Mouse (Mus musculus): Measurements from ENCODE around the gene Slc9a3. TPM values are rescaled to one million over a fixed set of nuclear protein-coding genes. Genes with fewer than 3 reads are reported as not detected.

Gene Slc9a3
- polyA plus RNA-seq (2016; fragmentation: Nextera tagmentation; extraction: Ambion mirVana) = not detected in 2 replicates

DNA sequence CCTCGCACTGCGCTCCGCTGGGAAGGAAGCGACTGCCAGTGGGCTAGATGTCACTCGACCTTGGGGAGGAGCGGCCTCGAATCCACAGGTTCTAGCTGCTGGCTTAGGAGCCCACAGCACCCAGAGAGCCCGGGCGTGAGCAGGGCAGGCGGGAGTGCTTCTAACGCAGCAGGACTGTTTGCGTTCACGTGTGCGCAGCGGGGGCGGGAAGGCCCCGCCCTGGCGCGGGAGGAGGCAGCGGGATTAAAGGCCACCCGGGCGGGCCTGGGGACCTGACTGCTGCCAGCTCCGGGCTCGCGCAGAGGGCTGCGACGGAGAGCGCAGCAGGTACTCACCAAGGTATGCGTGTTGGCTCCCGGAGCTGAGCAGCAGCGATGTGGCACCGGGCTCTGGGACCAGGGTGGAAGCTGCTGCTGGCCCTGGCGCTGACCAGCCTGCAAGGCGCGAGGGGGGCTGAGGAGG, at the start of gene Slc9a3:
Gene Slc9a3, plus strand, starts transcription at position 317 of the 462 bp plus-strand sequence.
- H3K27ac ChIP-seq = no peak within 1 kb of the TSS
- no peaks in the 10 kb centered on the region for H3K36me3 ChIP-seq (replicated peaks)
- no peak for ATAC-seq (ENCODE audit: low FRiP score)
- peak within 1 kb of the TSS; percentile 26; the same call in 1 of the 2 replicates for H3K9ac ChIP-seq
- WGBS = 1% methylated on average over 35 of the region's 35 CpGs
- H3K4me2 ChIP-seq = peak within 1 kb of the TSS; percentile 57
- H3K4me3 ChIP-seq (replicated peaks) = peak within 1 kb of the TSS; percentile 38
- H3K9me3 ChIP-seq = no peaks in the 10 kb centered on the region
- H3K4me1 ChIP-seq = peaks cover 7% of the 10 kb centered on the region
- peaks cover 62% of the 10 kb centered on the region for H3K27me3 ChIP-seq

DNA sequence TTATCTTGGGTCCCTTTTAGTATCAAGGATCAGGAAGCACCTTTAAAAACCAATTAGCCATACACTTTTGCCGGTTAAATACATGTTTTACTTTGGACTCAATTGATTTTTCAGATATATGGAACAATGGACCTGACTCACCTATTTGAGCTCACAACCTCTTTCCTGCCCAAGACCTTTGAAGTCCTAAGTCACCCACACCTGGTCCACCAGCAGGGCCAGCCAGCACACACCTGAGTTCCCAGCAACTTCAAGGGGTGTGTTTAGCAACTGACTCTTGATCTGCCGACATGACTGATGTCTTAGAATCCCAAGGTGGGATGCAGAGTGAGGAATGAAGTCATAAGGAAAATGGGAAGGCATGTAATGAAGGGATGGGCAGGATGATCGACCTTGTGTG, 49.5 kb upstream of the Slc9a3 start:
- Histone ChIP-seq H3K36me3 (replicated peaks) (no peaks in the 10 kb centered on the region), H3K4me1 (no peaks in the 10 kb centered on the region), H3K4me3 (replicated peaks) (no peak overlapping the region), H3K27me3 (no peaks in the 10 kb centered on the region), H3K4me2 (no peak overlapping the region), H3K9ac (no peak overlapping the region), H3K9me3 (no peaks in the 10 kb centered on the region), H3K27ac (no peak overlapping the region)
- WGBS = 73% methylated on average over 3 of the region's 3 CpGs
- ATAC-seq (ENCODE audit: low FRiP score) = no peak

DNA sequence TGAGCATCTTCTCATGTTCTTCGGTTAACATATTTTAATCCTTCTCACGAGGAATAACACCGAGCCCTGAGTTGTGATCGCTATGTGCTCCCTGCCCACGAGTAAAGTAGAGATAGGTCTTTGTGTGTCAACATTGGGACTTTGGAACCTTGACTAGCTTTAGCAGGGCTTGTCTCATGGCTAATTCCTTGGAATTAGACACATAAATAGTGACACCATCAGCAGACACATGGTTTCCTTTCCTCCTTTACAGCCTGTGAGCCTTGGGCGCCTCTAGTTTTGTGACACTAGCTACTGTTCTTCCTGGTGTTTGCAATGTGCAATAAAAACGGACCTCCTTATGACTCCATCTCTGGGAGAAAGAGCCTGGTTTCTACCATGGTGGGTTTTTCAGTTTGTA, 47.9 kb upstream of the Slc9a3 start:
- no peaks in the 10 kb centered on the region for H3K4me1 ChIP-seq
- no peak overlapping the region for H3K27ac ChIP-seq
- ATAC-seq (ENCODE audit: low FRiP score) = no peak
- no peak overlapping the region for H3K4me3 ChIP-seq (replicated peaks)
- WGBS = 87% methylated on average over 7 of the region's 7 CpGs
- no peak overlapping the region for H3K4me2 ChIP-seq
- no peak overlapping the region for H3K9ac ChIP-seq
- H3K9me3 ChIP-seq = no peaks in the 10 kb centered on the region
- H3K36me3 ChIP-seq (replicated peaks) = no peaks in the 10 kb centered on the region
- no peaks in the 10 kb centered on the region for H3K27me3 ChIP-seq

GRCm38 (mm10) chr13:74090265-74090664, 31.0 kb upstream of the Slc9a3 start:
- H3K4me1 ChIP-seq = no peaks in the 10 kb centered on the region; the same call in 1 of the 2 replicates
- H3K4me3 ChIP-seq (replicated peaks) = no peak overlapping the region
- WGBS = 75% methylated on average over 3 of the region's 3 CpGs
- no peak overlapping the region for H3K4me2 ChIP-seq
- no peak overlapping the region for H3K27ac ChIP-seq
- no peaks in the 10 kb centered on the region for H3K36me3 ChIP-seq (replicated peaks)
- no peak for ATAC-seq (ENCODE audit: low FRiP score)
- no peaks in the 10 kb centered on the region for H3K9me3 ChIP-seq
- no peaks in the 10 kb centered on the region for H3K27me3 ChIP-seq
- H3K9ac ChIP-seq = no peak overlapping the region

GRCm38 (mm10) chr13:74095936-74096335, 25.3 kb upstream of the Slc9a3 start:
- ATAC-seq (ENCODE audit: low FRiP score) = no peak
- Histone ChIP-seq H3K4me3 (replicated peaks) (no peak overlapping the region), H3K27ac (no peak overlapping the region), H3K4me2 (no peak overlapping the region), H3K4me1 (no peaks in the 10 kb centered on the region), H3K36me3 (replicated peaks) (no peaks in the 10 kb centered on the region), H3K9ac (no peak overlapping the region), H3K9me3 (no peaks in the 10 kb centered on the region), H3K27me3 (no peaks in the 10 kb centered on the region)
- WGBS = 70% methylated on average over 2 of the region's 2 CpGs

DNA sequence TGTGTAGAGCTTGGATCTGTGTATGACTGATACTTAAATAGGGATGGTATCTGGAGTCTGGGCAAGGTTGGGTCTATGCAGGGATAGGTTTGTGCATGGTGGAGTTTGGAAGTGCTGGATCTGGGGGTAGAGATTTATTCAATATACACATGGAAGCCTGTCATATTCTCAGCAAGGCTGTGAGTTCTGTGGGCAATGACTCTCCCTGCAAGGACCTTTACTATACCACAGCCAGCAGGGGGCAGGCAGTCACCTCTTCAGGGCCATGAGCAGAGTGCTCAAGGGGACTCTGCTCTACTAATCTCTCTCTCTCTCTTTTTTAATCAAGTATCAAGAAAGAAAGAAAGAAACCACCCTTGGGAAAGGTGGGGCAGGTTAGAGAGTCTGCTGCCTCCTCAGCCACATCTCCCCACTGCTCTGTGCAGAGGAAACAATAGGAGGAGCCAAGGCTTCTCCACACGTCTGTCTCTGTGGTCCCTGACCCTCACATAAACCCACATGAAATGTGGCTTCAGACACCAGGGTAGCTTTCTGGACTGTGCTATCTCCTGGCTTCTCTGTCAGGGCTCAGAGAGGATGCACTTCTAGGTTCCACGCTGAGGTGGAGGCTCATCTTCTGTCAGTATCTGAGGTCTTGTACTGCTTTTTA, 24.4 kb upstream of the Slc9a3 start:
- Histone ChIP-seq H3K4me3 (replicated peaks) (no peak overlapping the region), H3K4me2 (no peak overlapping the region), H3K27ac (no peak overlapping the region), H3K9me3 (no peaks in the 10 kb centered on the region), H3K27me3 (no peaks in the 10 kb centered on the region), H3K36me3 (replicated peaks) (no peaks in the 10 kb centered on the region), H3K4me1 (no peaks in the 10 kb centered on the region), H3K9ac (no peak overlapping the region)
- ATAC-seq (ENCODE audit: low FRiP score) = peak; percentile 63; the same call in 1 of the 2 replicates
- WGBS = 21% methylated on average over 2 of the region's 2 CpGs

GRCm38 (mm10) chr13:74098913-74099312, 22.3 kb upstream of the Slc9a3 start:
- no peak overlapping the region for H3K4me3 ChIP-seq (replicated peaks)
- H3K36me3 ChIP-seq (replicated peaks) = no peaks in the 10 kb centered on the region
- no peak overlapping the region for H3K27ac ChIP-seq
- no peak overlapping the region for H3K4me2 ChIP-seq
- H3K27me3 ChIP-seq = no peaks in the 10 kb centered on the region
- ATAC-seq (ENCODE audit: low FRiP score) = no peak
- 87% methylated on average over 6 of the region's 6 CpGs for WGBS
- H3K9ac ChIP-seq = no peak overlapping the region
- no peaks in the 10 kb centered on the region for H3K9me3 ChIP-seq
- no peaks in the 10 kb centered on the region for H3K4me1 ChIP-seq

GRCm38 (mm10) chr13:74102108-74102830, 19.0 kb upstream of the Slc9a3 start:
- no peaks in the 10 kb centered on the region for H3K9me3 ChIP-seq
- 88% methylated on average over 8 of the region's 8 CpGs for WGBS

DNA sequence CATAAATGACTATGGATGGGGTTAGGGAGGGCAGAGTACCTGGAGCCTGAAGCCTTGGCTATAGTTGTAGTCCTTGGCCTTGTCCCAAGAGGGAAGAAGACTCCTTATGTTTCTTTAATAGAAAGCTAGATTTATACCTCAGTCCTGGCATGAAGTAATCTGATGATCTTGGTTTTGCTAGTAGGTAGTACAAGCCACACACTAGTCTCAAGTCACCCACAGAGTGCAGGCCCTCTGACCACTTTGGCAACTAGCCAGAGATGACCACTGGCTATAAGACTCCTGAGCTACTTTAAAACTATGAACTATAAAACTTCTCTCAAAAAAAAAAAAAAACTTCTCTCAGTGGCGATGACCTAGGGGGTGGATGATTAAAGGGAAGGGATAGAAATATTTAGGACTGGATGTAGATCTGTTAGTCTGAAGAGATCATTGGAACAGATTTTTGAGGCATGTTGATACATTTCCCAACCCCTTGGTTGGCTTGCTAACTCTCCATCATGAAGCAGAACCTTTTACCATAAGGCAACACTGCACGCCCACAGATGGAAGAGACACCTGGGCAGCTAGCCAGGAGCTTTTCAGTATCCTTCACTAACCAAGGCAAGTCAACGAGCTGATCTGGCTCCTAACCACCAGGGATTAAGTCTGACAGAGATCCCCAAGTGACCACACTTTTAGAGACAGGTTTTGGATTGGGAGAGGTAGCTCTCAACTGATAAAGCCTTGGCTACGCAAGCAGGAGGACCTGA, 18.2 kb upstream of the Slc9a3 start:
- Histone ChIP-seq H3K27ac (no peak overlapping the region), H3K9me3 (no peaks in the 10 kb centered on the region), H3K4me2 (no peak overlapping the region), H3K4me1 (no peaks in the 10 kb centered on the region), H3K9ac (no peak overlapping the region), H3K27me3 (no peaks in the 10 kb centered on the region), H3K36me3 (replicated peaks) (no peaks in the 10 kb centered on the region), H3K4me3 (replicated peaks) (no peak overlapping the region)
- WGBS = 83% methylated on average over 4 of the region's 4 CpGs
- ATAC-seq (ENCODE audit: low FRiP score) = no peak

More at GRCm38 (mm10) chr13:74102108-74102830, 19.0 kb upstream of the Slc9a3 start:
- H3K4me1 ChIP-seq = no peaks in the 10 kb centered on the region
- H3K27me3 ChIP-seq = no peaks in the 10 kb centered on the region
- no peak overlapping the region for H3K9ac ChIP-seq
- ATAC-seq (ENCODE audit: low FRiP score) = no peak
- no peak overlapping the region for H3K4me2 ChIP-seq
- no peak overlapping the region for H3K27ac ChIP-seq
- H3K4me3 ChIP-seq (replicated peaks) = no peak overlapping the region
- H3K36me3 ChIP-seq (replicated peaks) = no peaks in the 10 kb centered on the region

GRCm38 (mm10) chr13:74104417-74104816, 16.8 kb upstream of the Slc9a3 start:
- no peak overlapping the region for H3K9ac ChIP-seq
- H3K9me3 ChIP-seq = no peaks in the 10 kb centered on the region
- H3K4me3 ChIP-seq (replicated peaks) = no peak overlapping the region
- no peaks in the 10 kb centered on the region for H3K4me1 ChIP-seq
- ATAC-seq (ENCODE audit: low FRiP score) = no peak
- no peaks in the 10 kb centered on the region for H3K36me3 ChIP-seq (replicated peaks)
- no peaks in the 10 kb centered on the region for H3K27me3 ChIP-seq
- no peak overlapping the region for H3K4me2 ChIP-seq
- H3K27ac ChIP-seq = no peak overlapping the region
- 86% methylated on average over 7 of the region's 7 CpGs for WGBS

GRCm38 (mm10) chr13:74107410-74107809, 13.8 kb upstream of the Slc9a3 start:
- no peaks in the 10 kb centered on the region for H3K36me3 ChIP-seq (replicated peaks)
- H3K4me1 ChIP-seq = no peaks in the 10 kb centered on the region
- ATAC-seq (ENCODE audit: low FRiP score) = no peak
- no peak overlapping the region for H3K4me3 ChIP-seq (replicated peaks)
- no peak overlapping the region for H3K9ac ChIP-seq
- H3K27ac ChIP-seq = no peak overlapping the region
- WGBS = 83% methylated on average over 2 of the region's 2 CpGs
- H3K9me3 ChIP-seq = no peaks in the 10 kb centered on the region
- H3K27me3 ChIP-seq = no peaks in the 10 kb centered on the region
- no peak overlapping the region for H3K4me2 ChIP-seq

DNA sequence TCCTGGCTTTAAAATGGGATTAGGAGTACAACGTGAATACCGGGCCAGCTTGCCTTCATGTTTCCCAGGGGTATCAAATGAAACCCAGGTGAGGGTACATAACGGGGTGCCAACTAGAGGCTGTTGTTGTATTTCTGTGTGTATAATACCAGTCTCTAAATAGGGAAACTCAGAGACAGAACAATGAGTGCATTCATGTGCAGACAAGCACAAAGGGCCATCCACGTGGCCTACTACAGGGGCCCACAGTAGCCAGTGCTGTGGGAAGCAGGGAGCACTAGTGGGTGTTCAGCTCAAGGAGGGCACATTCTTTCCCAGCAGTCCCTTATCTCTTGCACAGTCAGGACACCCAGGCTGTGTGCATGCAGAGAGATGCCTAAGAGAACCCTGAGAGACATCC, 8.7 kb upstream of the Slc9a3 start:
- Histone ChIP-seq H3K27ac (no peak overlapping the region), H3K4me2 (no peak overlapping the region), H3K27me3 (no peaks in the 10 kb centered on the region), H3K4me1 (peaks cover 4% of the 10 kb centered on the region; the same call in 1 of the 2 replicates), H3K9me3 (no peaks in the 10 kb centered on the region), H3K9ac (no peak overlapping the region), H3K36me3 (replicated peaks) (no peaks in the 10 kb centered on the region), H3K4me3 (replicated peaks) (no peak overlapping the region)
- WGBS = 56% methylated on average over 4 of the region's 4 CpGs
- no peak; the same call in 1 of the 2 replicates for ATAC-seq (ENCODE audit: low FRiP score)

All from forebrain, embryonic 12.5 days (tissue).